Mouse (Mus musculus) gastrocnemius, adult 2 months (tissue): Measurements from ENCODE around the gene Mecp2. TPM values are rescaled to one million over a fixed set of nuclear protein-coding genes. Genes with fewer than 3 reads are reported as not detected.
"Not testable (repeated sequence)": the region's sequence is repeated elsewhere in the genome, so short reads cannot be mapped to it uniquely, and the experiment has no call there.

Experiments used
- DNase-seq: peaks from one replicate; pipeline ENCODE4 v3.0.0; 2022
- H3K27ac ChIP-seq: fragments of 200-600 bp; 2 replicates; pipeline ENCODE4 v1.8.1; 2022; ENCODE audit warnings: mild to moderate bottlenecking
- H3K4me3 ChIP-seq: fragments of 200-600 bp; 2 replicates; pipeline ENCODE4 v1.8.1; 2022; ENCODE audit warnings: mild to moderate bottlenecking, moderate library complexity
- CTCF ChIP-seq: fragments of 200-600 bp; IDR thresholded peaks from 2 replicates; pipeline ENCODE4 v1.8.1; 2022; ENCODE audit warnings: antibody characterized with exemption, mild to moderate bottlenecking, moderate library complexity
- intact Hi-C: fragments of 180-260 bp; cut with DNase I; formaldehyde crosslinking; loops from one replicate; pipeline ENCODE4 v1.15.1; 2025
- long read RNA-seq, 2 experiments: library from polyadenylated mRNA; stranded (forward); transcript quantifications; one replicate each; pipeline ENCODE4 v2.0.0; 2021
- total RNA-seq, 2 experiments: library from RNA; stranded (reverse); gene quantifications; 2 replicates each; pipeline ENCODE4 v1.2.3; 2021

Gene Mecp2
- 10 to 100 TPM; 29.0 to 29.3 TPM for total RNA-seq
- long read RNA-seq, experiment 1, full-length matches to known transcripts = 16 of 23 reads
- long read RNA-seq, experiment 1, partial matches to known transcripts = 0 of 23 reads
- long read RNA-seq, experiment 1, other reads (novel, unspliced or antisense) = 7 of 23 reads
- long read RNA-seq, experiment 2, full-length matches to known transcripts = 16 of 21 reads
- long read RNA-seq, experiment 2, partial matches to known transcripts = 0 of 21 reads
- long read RNA-seq, experiment 2, other reads (novel, unspliced or antisense) = 5 of 21 reads

DNA sequence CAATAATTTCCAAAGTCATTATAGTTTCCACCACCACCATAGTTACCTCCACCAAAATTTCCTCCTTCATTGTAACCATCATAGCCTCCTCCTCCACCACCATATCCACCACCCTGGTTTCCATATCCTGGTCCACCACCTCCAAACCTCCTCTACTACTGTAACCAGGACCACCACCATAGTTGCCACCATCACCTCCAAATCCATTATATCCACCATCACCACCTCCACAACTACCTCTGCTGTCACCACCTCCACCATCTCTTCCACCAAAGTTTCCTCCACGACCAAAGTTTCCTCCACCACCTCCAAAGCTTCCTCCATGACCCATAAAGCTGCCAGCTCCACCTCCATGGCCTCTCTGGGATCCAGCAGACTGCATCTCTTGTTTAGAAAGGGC is at the start of gene Mecp2:
TSS of gene Mecp2 (minus strand) at position 101 of the 400 bp plus-strand sequence.
- DNase-seq, H3K27ac ChIP-seq, H3K4me3 ChIP-seq, intact Hi-C loops: not testable (repeated sequence)

DNA sequence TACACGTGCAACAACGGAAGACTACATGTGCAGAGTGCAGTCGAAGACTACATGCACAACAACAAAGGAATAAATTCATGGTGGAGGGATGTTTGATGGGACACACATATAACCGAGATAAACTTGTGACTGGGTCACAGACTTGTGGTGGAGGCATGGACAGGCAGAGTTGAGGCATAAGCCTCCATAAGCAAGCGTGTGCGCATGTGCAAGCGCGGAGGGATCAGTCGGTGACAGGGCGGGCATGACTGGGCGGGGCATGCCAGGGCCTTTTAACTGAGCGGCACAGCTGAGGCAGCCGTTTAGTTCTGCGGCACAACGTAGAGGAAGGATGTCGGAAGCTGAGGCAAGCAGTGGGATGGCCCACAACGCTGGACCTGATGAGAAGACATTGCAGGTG is 41.8 kb upstream of the Mecp2 start, which contains the start of gene Tktl1:
TSS of gene Tktl1 (plus strand) at position 301 of the 400 bp plus-strand sequence.
- Histone ChIP-seq H3K4me3 (no peak within 1 kb of the TSS), H3K27ac (no peak within 1 kb of the TSS)
- TF ChIP-seq CTCF = no peak
- no peak for DNase-seq
- intact Hi-C loops = no loop called here

DNA sequence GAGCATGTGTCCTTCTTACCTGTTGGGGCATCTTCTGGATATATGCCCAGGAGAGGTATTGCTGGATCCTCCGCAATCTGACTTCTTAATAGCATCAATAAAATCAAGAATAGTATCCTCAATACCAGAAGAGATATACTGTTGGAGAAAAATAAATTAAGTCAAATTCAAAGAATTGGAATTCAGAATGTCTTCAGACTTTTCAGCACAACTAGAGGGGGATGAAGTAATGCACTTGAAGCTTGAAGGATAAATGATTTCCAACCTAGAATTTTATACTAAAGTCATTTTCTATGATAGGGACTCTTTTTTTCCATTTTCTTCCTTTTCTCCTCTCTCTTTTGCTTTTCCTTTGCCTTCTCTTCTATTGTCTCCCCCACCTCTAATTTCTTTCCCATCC is 32.6 kb upstream of the Mecp2 start, which contains the start of gene Tex28:
TSS of gene Tex28 (minus strand) at position 101 of the 400 bp plus-strand sequence.
- Histone ChIP-seq H3K27ac (no peak within 1 kb of the TSS), H3K4me3 (no peak within 1 kb of the TSS)
- no peak for TF ChIP-seq CTCF
- DNase-seq = no peak
- intact Hi-C loops = no loop called here

DNA sequence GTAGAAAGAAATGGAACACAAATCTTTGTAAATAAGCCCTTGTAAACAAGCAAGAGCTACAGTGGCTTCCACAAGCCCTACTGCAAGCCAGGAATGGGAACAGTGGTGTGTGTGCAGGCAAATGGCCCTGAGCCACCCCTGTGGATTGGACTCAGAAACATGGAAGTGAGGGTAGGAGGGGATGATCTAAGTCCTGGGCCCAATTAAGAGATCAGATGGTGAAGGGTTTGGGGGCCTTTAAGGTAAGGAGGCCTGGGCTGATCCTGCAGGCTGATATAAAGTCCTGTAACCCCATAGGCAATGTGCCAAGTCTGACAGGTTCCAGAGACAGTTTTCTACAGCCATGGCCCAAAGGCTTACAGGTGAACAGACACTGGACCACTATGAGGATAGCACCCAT is 8.0 kb downstream of the Mecp2 start, which contains the start of gene Opn1mw:
TSS of gene Opn1mw (plus strand) at position 301 of the 400 bp plus-strand sequence.
- intact Hi-C loops = no loop called here
- no peak for TF ChIP-seq CTCF
- no peak within 1 kb of the TSS for H3K4me3 ChIP-seq
- no peak within 1 kb of the TSS for H3K27ac ChIP-seq
- no peak for DNase-seq

DNA sequence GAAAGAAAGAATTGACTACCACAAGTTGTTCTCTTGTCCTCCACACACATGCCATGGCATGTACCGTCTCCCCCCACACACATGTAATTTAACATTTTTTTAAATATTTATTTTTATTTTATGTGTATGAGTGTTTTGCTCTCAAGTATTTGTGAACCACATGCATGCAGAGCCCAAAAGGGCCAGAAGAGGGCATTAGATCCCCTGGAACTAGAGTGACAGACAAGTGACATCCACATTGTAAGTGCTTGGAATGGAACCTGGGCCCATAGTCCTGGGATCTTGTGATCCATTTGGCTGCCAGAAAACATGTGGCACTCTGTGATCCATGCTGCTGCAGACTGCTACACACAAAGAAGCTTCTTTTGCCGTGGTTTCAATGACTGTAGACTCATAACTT is 10.2 kb downstream of the Mecp2 start:
- intact Hi-C loops = no loop called here
- H3K4me3 ChIP-seq = no peak overlapping the region
- H3K27ac ChIP-seq = no peak overlapping the region
- TF ChIP-seq CTCF = peak; percentile 39
- no peak for DNase-seq

DNA sequence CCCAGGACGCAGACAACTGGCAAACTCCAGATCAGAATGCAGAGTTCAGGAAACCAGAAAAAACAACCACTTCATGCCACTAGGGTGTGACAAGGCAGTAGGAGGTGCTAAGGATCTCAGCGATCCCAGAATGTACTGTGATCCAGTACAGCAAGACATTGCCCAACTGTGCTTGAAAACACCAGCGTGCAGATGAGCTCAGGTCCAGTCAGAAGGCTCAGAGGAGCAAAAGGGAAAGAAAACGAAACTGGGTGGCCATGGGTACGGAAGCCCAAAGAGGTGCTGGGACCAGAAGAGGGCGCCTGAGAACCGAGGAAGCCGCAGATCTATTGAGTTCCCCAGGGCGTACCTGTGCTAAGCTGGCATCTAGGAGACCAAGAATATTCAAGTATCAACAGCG is 19.7 kb downstream of the Mecp2 start:
- intact Hi-C loops = loop anchor here (2.0 to 5.0 kb wide), 3 partner anchors 93 to 297 kb away; partner anchors contain the start of genes Flna and Irak1
- Histone ChIP-seq H3K27ac (peak overlapping the region; percentile 83), H3K4me3 (peak overlapping the region; percentile 65)
- TF ChIP-seq CTCF = peak; percentile 60
- peak; percentile 67 for DNase-seq

DNA sequence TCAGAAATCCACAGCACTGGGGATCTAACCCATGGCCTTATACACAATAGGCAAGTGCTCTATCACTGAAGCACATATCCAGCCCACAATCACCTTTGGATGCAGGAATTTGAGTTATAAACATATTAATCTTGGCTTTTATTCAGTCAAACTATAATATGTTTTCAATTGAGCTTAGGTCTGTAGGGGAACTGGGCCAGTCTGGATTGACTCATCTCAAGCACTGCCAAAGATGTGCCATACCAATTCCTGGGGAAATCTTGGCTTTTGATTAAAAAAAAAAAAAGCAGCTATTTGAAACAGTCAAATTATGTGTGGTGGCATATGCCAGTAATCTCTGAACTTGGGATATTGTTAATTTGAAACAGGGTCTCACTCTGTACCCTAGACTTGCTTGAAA is 21.1 kb downstream of the Mecp2 start:
- DNase-seq = no peak
- H3K4me3 ChIP-seq = no peak overlapping the region
- intact Hi-C loops = loop anchor here (2.0 kb wide), 1 partner anchor 299 kb away; no protein-coding TSS in a partner anchor
- no peak for TF ChIP-seq CTCF
- H3K27ac ChIP-seq = no peak overlapping the region

DNA sequence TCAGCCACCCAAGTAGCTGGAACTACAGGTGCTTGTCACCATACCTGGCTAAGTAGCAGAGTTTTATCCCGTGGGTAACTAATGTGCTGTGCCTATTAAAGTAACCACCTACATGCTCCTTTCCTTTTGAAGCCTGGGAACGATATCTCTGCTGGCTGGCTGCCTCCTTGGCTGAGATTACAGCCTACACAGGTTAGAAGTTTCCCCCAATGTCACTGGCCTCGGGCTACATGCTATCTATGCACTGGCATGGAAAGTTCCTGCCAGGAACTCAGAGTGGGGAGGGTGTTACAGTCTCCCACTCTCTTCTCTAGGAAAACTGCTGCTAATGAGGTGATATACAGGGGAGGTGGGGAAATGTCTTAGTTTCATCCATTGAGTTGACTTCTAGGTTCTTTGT is 26.4 kb downstream of the Mecp2 start:
- intact Hi-C loops = no loop called here
- Histone ChIP-seq H3K27ac (no peak overlapping the region), H3K4me3 (no peak overlapping the region)
- DNase-seq = peak; percentile 32
- TF ChIP-seq CTCF = no peak

DNA sequence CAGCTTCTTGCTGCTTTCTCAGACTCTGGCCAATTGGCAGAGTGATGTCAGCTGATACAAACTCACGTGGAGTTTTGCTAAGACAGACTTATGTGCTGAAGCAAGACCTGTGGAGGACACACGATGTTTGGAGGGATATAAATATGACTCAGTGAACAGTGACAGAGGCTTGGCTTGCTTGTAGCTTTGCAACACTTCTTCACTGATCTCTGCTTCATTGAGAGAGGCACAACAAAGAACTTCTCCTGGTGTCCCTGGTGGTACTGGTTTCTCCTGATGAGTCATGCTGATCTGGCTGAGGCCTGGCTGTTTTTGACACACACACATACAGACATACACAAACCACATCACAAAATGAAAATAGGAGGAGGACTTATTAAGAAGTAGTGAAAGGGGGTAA is 29.2 kb downstream of the Mecp2 start:
- TF ChIP-seq CTCF = no peak
- DNase-seq = no peak
- no peak overlapping the region for H3K27ac ChIP-seq
- intact Hi-C loops = no loop called here
- no peak overlapping the region for H3K4me3 ChIP-seq

DNA sequence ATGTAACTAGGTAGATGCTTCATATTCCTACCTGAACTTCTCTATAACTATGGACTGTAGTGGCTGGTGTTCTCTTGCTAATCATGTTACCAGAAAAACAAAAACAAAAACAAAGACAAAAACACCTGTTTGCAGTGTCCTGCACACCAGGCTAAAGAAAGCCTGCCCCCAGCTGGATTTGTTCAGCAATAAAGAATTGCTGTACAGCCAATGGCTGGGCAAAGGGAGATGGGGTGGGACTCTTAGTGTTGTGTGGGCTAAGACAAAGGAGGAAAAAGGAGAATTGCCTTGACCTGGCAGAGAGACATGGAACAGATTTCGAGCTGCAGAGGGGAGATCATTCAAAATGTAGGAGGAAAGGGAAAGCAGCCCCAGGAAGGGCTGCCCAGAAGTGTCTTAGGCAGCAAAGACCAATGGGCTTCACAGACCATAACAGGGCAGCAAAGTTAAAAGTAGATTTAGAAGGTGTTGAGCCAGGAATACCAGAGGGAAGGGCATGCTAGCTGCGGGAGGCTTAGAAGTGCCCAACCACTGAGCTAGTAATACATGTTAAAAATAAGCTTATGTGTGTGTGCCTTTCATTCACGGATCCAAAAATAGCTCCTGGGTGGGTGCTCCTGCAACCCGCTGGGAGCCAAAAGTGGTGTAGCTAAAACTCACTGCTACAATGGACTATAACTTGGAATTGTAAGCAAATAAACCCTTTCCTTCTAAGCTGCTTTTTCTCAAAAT is 31.5 kb downstream of the Mecp2 start:
- intact Hi-C loops = loop anchor here (5.0 kb wide), 1 partner anchor 81 kb away; the partner anchor contains the start of gene Irak1
- H3K27ac ChIP-seq = peak overlapping the region; percentile 80
- peak; percentile 37; the same call in 1 of the 2 replicates for TF ChIP-seq CTCF

DNA sequence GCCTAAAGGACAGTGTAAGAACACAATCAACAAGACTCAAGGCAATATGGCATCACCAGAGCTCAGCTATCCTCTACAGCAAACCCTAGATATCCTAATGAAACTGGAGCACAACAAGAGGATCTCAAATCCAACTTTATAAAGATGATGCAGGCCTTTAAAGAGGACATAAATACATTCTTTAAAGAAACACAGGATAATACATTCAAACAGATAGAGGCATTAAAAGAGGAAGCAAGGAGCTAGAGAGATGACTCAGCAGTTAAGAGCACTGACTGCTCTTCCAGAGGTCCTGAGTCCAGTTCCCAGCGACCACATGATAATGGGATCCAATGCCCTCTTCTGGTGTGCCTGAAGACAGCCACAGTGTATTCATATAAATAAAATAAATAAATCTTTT is 40.0 kb downstream of the Mecp2 start:
- intact Hi-C loops = no loop called here
- no peak for DNase-seq

More for the DNA sequence above, 31.5 kb downstream of the Mecp2 start:
- peak; percentile 39 for DNase-seq
- peak overlapping the region; percentile 26 for H3K4me3 ChIP-seq

DNA sequence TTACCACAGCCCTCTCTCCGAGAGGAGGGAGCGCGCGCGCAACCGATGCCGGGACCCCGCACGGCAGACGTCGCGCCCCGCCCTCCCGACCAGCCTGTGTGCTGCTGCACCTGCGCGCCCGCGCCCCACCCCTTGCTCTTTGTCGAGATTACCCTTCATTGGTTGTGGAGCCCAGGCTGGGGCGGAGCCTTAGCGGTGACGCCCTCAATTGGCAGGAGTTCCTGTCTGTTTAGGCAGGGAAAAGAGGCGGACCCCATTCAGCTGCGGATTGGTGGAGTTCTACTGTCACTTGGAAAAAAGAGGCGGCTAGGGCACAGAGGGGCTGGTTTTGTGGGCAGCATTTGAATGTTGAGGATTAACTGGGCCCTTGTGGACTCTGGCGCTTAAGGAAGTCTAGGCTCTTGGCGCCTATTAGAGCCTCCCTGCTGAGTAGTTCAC is 49.5 kb downstream of the Mecp2 start:
- no peak for TF ChIP-seq CTCF
- intact Hi-C loops = no loop called here
- Histone ChIP-seq H3K27ac (peak overlapping the region; percentile 97), H3K4me3 (peak overlapping the region; percentile 89)
- peak; percentile 98 for DNase-seq

More for the DNA sequence above, 40.0 kb downstream of the Mecp2 start:
- no peak overlapping the region for H3K27ac ChIP-seq
- no peak for TF ChIP-seq CTCF
- no peak overlapping the region for H3K4me3 ChIP-seq

DNA sequence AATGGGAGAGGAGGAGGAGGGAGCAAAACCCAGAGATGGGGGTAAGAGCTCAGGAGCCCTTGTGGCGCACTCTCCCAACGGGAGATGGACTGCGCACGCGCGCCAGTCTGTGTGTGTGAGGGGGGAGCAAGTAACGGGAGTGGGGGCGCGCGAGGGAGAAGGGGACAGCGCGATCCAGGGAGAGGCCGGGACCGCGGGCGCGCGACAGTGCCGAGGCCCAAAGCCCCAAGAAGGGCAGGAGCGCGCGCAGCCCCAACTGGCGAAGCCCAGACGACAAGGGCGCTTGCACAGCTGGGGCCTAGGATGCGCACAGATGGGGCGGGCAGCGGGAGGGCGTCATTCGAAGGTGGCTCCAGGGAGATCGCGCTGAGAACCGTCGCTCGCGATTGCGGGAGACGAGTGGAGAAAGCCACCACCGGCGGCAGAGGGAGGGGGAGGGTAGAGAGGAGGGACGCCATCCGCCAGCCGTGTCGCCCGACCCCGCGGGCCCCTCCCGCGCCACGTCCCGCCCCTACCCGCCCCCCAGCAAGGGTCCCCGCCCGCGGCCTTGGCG is 50.1 kb downstream of the Mecp2 start:
- Histone ChIP-seq H3K27ac (peak overlapping the region; percentile 97), H3K4me3 (peak overlapping the region; percentile 89)
- intact Hi-C loops = loop anchor here (5.0 kb wide), 1 partner anchor 63 kb away; the partner anchor contains the start of gene Irak1
- no peak for TF ChIP-seq CTCF
- DNase-seq = peak; percentile 90
